Mouse (Mus musculus) kidney, postnatal 25 days (tissue): ENCODE data around the gene Hinfp.
A peak's percentile ranks its signal among the peaks of the same experiment; 100 is the strongest.
"Not testable (repeated sequence)": the region's sequence is repeated elsewhere in the genome, so short reads cannot be mapped to it uniquely, and the experiment has no call there.

Experiments used
- DNase-seq, 2 experiments: peaks; one replicate each; pipeline ENCODE4 v3.0.0; 2021; ENCODE audit warnings: mixed read lengths in 2 of 2

Gene Hinfp

GRCm38 (mm10) chr9:44305466-44306079, at the start of gene Hinfp:
Gene Hinfp (minus strand): TSS chr9:44305671.
- peak; percentile 98 to 100 for DNase-seq

- DNase-seq, result no peak
These were observed 47.7 kb upstream of the Hinfp start for GRCm38 (mm10) chr9:44353142-44353541.

- no peak for DNase-seq
These were observed 46.9 kb upstream of the Hinfp start for GRCm38 (mm10) chr9:44352337-44352736.

DNA sequence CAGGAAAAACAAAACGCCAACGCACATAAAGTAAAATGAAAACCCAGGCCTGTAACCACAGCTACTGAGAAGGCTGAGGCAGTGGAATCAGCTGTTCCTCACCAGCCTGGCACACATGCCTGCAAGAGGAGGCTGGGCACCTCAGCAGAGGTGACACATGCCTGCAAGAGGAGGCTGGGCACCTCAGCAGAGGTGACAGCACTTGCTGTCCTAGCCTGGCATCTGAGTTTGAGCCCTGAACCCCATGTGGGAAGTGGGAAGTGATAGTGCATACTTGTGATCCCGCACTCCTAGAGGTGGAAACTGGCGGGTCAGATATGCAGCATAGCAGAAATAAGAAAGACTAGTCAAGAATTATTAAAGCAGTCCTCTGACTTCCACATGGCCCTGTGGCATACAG, 45.9 kb upstream of the Hinfp start:
- DNase-seq, result no peak

DNA sequence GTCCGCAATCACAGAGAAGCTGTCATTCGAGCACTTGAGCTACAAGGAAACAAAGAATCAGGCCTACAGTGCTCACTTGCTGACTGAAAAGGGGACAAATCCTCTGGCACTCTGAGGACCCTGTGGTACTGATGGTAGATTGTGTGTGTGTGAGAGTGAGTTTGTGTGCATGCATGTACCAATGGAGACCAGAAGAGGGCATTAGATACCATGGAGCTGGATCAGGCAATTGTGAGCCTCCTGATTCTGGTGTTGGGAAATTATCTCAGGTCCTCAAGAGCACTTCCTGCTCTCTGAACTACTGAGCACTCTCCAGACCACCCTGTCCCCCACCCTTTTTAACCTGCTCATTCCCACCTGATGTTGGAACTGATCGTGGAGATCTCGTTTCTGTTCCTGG, 43.1 kb upstream of the Hinfp start:
- no peak for DNase-seq

GRCm38 (mm10) chr9:44347621-44348020, 42.1 kb upstream of the Hinfp start:
- no peak for DNase-seq

- peak in 1 of 2 experiments; percentile 42 for DNase-seq
These were observed 41.7 kb upstream of the Hinfp start for GRCm38 (mm10) chr9:44347166-44347565.

GRCm38 (mm10) chr9:44345570-44346433, 40.3 kb upstream of the Hinfp start:
- DNase-seq, result no peak

DNA sequence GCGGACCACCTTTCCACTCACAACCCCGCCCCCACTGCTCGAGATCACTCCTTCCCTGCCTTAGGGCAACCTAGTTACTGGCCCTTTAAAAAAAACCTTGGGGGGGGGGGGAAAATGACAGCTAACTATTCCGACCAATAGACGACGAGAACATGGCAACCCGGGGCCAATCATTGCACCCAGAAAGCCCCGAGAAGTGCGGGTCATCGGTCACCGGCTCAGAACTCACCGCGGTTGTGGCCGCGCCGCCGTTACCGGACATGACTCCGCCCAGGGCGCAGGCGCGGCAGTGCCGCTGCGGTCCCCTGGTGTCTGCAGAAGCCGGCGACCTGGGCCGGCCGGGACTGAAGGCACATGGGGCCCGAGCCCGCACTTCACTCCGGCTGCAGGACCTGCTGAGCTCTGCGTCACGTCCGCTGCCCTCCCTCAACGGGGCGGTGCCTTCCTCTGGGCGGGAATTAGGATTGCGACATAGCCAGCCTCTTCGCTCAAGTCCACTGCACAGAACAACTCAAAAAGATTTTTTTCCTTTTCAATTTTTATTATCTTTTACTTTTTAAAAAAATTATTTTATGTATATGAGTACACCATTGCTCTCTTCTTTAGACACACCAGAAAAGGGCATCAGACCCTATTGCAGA, 38.4 kb upstream of the Hinfp start, which contains the start of gene Hmbs:
Hmbs (minus strand) TSS at position 448 of the 641 bp plus-strand sequence.
- DNase-seq, result peak; percentile 93 to 96

DNA sequence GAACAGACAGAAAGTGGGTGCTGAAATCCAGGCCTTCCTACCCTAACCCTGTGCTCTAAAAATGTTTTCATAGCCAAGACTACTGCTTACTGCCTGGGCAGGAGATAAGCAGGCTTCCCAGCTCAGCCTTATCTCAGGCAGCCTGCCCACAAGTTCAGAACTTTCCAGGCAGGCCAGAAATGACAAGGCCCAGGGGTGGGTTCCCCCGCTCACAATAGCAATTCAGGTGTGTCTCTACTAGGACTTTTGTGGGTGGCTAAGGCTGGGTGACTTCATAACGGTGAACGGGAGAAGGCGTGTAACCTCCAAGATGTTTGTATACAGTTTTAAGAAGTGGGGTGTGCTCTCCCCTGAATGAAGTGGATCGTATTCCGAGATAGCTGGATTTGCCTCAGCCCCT, 37.8 kb upstream of the Hinfp start:
- DNase-seq, result no peak

GRCm38 (mm10) chr9:44342605-44343004, 37.1 kb upstream of the Hinfp start:
- no peak for DNase-seq

DNA sequence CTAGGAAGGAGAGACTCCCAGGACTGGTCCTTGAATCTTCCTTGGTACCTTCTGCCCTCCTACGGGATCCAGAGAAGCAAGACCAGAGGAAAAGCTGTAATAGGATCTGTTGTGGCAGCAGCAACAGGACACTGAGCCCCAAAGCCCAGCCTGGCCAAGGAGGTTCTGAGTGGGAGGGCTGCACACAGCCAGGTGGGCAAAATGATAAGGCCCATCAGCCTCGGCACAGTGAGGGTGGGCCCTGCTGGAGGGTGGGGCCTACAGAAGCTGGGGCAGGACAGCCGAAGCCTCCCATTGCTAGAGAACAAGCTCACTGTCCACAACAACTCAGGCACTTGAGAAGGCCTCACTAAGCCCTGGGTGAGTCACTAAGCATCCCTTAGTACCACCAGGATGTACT, 36.7 kb upstream of the Hinfp start:
- DNase-seq, result no peak

- no peak for DNase-seq
These were observed 36.0 kb upstream of the Hinfp start for GRCm38 (mm10) chr9:44341487-44341886.

GRCm38 (mm10) chr9:44338574-44338973, 33.1 kb upstream of the Hinfp start:
- DNase-seq, result no peak

GRCm38 (mm10) chr9:44337436-44338169, 32.1 kb upstream of the Hinfp start:
- DNase-seq, result no peak

DNA sequence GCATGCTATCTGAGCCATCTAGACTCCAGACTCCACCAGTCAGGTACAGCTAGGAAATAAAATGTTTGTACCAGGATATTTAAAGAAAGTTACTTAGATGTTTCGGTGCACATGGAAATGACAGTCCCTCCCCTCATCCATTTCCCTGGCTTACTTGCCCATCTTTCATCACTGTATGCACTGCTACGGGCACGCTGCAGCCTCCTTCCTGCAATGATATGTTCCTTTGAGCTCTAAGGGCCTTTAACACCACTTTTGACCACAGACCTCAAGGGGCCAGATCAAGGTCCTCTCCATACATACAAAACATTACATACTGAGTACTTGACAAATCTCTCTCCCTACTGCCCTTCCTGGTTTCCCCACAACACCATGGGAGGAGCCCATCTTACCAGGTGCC, 31.5 kb upstream of the Hinfp start:
- no peak for DNase-seq

DNA sequence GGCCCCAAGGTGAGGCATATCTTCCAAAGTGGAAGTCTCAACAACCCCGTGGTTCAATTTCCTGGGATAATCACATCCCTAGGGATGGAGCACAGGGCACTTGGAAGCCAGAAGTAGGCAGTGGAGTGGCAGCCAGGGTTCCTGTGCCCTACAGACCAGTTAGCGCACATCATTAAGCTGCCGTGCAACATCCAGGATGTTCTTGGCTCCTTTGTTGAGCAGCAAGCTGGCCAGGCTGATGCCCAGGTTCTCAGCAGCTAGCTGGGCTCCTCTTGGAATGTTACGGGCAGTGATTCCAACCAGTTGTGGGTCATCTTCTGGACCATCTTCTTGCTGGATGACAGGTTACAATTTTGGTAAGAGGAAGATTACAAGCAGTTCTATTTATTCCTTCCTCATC, 31.0 kb upstream of the Hinfp start:
- DNase-seq, result not testable (repeated sequence)

- no peak for DNase-seq
These were observed 30.6 kb upstream of the Hinfp start for GRCm38 (mm10) chr9:44336093-44336406.

- peak; percentile 24 to 69 for DNase-seq
These were observed 30.0 kb upstream of the Hinfp start for GRCm38 (mm10) chr9:44335331-44336092.

- peak; percentile 99 for DNase-seq
These were observed 29.2 kb upstream of the Hinfp start, which contains the start of gene H2afx for GRCm38 (mm10) chr9:44334396-44335330. Gene H2afx (plus strand): TSS chr9:44334694.
